In genomic region chr14:21341195-21341594, GRCm38 (mm10) we compare ENCODE assay signal across 25 mouse cellular contexts.
DNase-seq lines count a peak whose midpoint lies in the region; ATAC-seq and TF ChIP-seq lines count a peak whose summit lies in the region.
"Had no signal": no experiment of that assay in that cellular context is flagged by ENCODE, and none has a peak within 500 bp of the region (broad histone marks: within the 10 kb centered on the region; RNA-seq: fewer than 3 reads in every experiment).

No protein-coding gene starts in this region.

- no peaks in the 10 kb centered on the region for H3K27me3 ChIP-seq in forebrain, embryonic 15.5 days
- H3K27me3 ChIP-seq in forebrain, embryonic 10.5 days (ENCODE audit: poor library complexity, severe bottlenecking), result no peaks in the 10 kb centered on the region
- no peaks in the 10 kb centered on the region for H3K27me3 ChIP-seq in forebrain, postnatal 0 days (ENCODE audit: insufficient read depth, low read length)
- H3K27me3 ChIP-seq in forebrain, embryonic 12.5 days, result no peaks in the 10 kb centered on the region
- H3K27me3 ChIP-seq: CH12.LX; embryonic facial prominence, embryonic 13.5 days; embryonic facial prominence, embryonic 15.5 days; Patski had no signal

- no peaks in the 10 kb centered on the region for H3K4me1 ChIP-seq in forebrain, embryonic 15.5 days
- no peaks in the 10 kb centered on the region for H3K4me1 ChIP-seq in forebrain, embryonic 10.5 days
- peaks cover 6% of the 10 kb centered on the region; the same call in 1 of the 2 replicates for H3K4me1 ChIP-seq in forebrain, postnatal 0 days (ENCODE audit: insufficient read depth)
- no peaks in the 10 kb centered on the region for H3K4me1 ChIP-seq in forebrain, embryonic 12.5 days
- H3K4me1 ChIP-seq: embryonic facial prominence, embryonic 15.5 days had no signal

- H3K9ac ChIP-seq in forebrain, embryonic 15.5 days (replicated peaks), result no peak overlapping the region
- H3K9ac ChIP-seq in forebrain, postnatal 0 days, result no peak overlapping the region
- H3K9ac ChIP-seq in forebrain, embryonic 12.5 days, result no peak overlapping the region
- H3K9ac ChIP-seq: embryonic facial prominence, embryonic 13.5 days; embryonic facial prominence, embryonic 15.5 days had no signal

- H3K4me3 ChIP-seq in forebrain, embryonic 15.5 days, result no peak overlapping the region
- H3K4me3 ChIP-seq in forebrain, embryonic 10.5 days, result no peak overlapping the region
- H3K4me3 ChIP-seq in forebrain, postnatal 0 days (ENCODE audit: low read depth, low read length), result no peak overlapping the region
- H3K4me3 ChIP-seq in forebrain, embryonic 12.5 days (replicated peaks), result no peak overlapping the region
- no peak overlapping the region for H3K4me3 ChIP-seq in left cerebral cortex, adult 2 months
- H3K4me3 ChIP-seq: embryonic facial prominence, embryonic 13.5 days; embryonic facial prominence, embryonic 15.5 days; erythroblast, embryonic 14.5 days had no signal

- no peaks in the 10 kb centered on the region for H3K9me3 ChIP-seq in forebrain, embryonic 15.5 days
- H3K9me3 ChIP-seq in forebrain, embryonic 10.5 days, result no peaks in the 10 kb centered on the region
- H3K9me3 ChIP-seq in forebrain, postnatal 0 days (ENCODE audit: low read length), result no peaks in the 10 kb centered on the region
- no peaks in the 10 kb centered on the region for H3K9me3 ChIP-seq in forebrain, embryonic 12.5 days
- H3K9me3 ChIP-seq: embryonic facial prominence, embryonic 13.5 days; embryonic facial prominence, embryonic 15.5 days; G1E had no signal

- DNase-seq in forebrain, embryonic 10.5 days (ENCODE audit: extremely low spot score, low spot score), result no peak
- peak; percentile 31 for DNase-seq in forebrain, postnatal 0 days
- no peak for DNase-seq in left cerebral cortex, adult 2 months (ENCODE audit: extremely low spot score in 1 of 2, low spot score in 2 of 2)
- DNase-seq in left cerebral cortex, adult 9 months (ENCODE audit: low spot score in 2 of 2), result no peak
- DNase-seq: adrenal gland, adult 8-10 months; adrenal gland, postnatal 14 days; adrenal gland, postnatal 36 days; B cell, adult 2 months; cerebellum, adult 11 months; cerebellum, adult 18-20 months; cerebellum, adult 8-10 months; cerebellum, adult 9-11 months; cerebellum, postnatal 14 days; cerebellum, postnatal 36 days; embryo, embryonic 11 days had no signal

- ATAC-seq in forebrain, embryonic 15.5 days (replicated peaks), result no peak
- peak; percentile 64 for ATAC-seq in forebrain, postnatal 0 days
- ATAC-seq in forebrain, embryonic 12.5 days (ENCODE audit: low FRiP score), result no peak
- ATAC-seq: activated CD4-positive, CD25-positive, alpha-beta regulatory T cell, adult 4 months; CD4-positive, CD25-positive, alpha-beta regulatory T cell, adult 4 months; Patski had no signal

- WGBS in forebrain, embryonic 15.5 days, result 79% methylated on average over 1 of the region's 1 CpGs
- WGBS in forebrain, embryonic 10.5 days, result 85% methylated on average over 1 of the region's 1 CpGs
- 63% methylated on average over 1 of the region's 1 CpGs for WGBS in forebrain, postnatal 0 days
- WGBS in forebrain, embryonic 12.5 days, result 89% methylated on average over 1 of the region's 1 CpGs

- no peak overlapping the region for H3K4me2 ChIP-seq in forebrain, embryonic 15.5 days (replicated peaks)
- no peak overlapping the region for H3K4me2 ChIP-seq in forebrain, postnatal 0 days (ENCODE audit: low read depth)
- no peak overlapping the region for H3K4me2 ChIP-seq in forebrain, embryonic 12.5 days
- H3K4me2 ChIP-seq: embryonic facial prominence, embryonic 13.5 days; embryonic facial prominence, embryonic 15.5 days had no signal

- no peak for TF ChIP-seq CTCF in forebrain, postnatal 0 days (IDR thresholded peaks at IDR 0.05; ENCODE audit: low read depth)
- TF ChIP-seq CTCF in left cerebral cortex, adult 2 months (IDR thresholded peaks at IDR 0.05), result no peak

- H3K27ac ChIP-seq in forebrain, embryonic 15.5 days (replicated peaks), result peak overlapping the region; percentile 65
- H3K27ac ChIP-seq in forebrain, embryonic 10.5 days, result no peak overlapping the region
- H3K27ac ChIP-seq in forebrain, postnatal 0 days (ENCODE audit: low read depth, low read length), result peak overlapping the region; percentile 29; the same call in 1 of the 2 replicates
- no peak overlapping the region for H3K27ac ChIP-seq in forebrain, embryonic 12.5 days
- peak overlapping the region; percentile 51; the same call in 1 of the 2 replicates for H3K27ac ChIP-seq in left cerebral cortex, adult 2 months
- H3K27ac ChIP-seq: embryonic facial prominence, embryonic 13.5 days; embryonic facial prominence, embryonic 15.5 days had no signal

- H3K36me3 ChIP-seq in forebrain, embryonic 15.5 days, result no peaks in the 10 kb centered on the region
- H3K36me3 ChIP-seq in forebrain, embryonic 10.5 days (replicated peaks), result no peaks in the 10 kb centered on the region
- no peaks in the 10 kb centered on the region for H3K36me3 ChIP-seq in forebrain, postnatal 0 days (ENCODE audit: insufficient read depth)
- no peaks in the 10 kb centered on the region for H3K36me3 ChIP-seq in forebrain, embryonic 12.5 days (replicated peaks)
- H3K36me3 ChIP-seq: embryonic facial prominence, embryonic 13.5 days; embryonic facial prominence, embryonic 15.5 days had no signal

- intact Hi-C loops in left cerebral cortex, adult 2 months (cut with DNase I), result no loop called here

Comparison
In these comparisons a context has a peak if more than half of its experiments do, and no peak if none do; other contexts are left out.
1. H3K27ac ChIP-seq: peak in forebrain, embryonic 15.5 days (single experiment), forebrain, postnatal 0 days (single experiment) and left cerebral cortex, adult 2 months (single experiment); none in forebrain, embryonic 10.5 days (single experiment) and forebrain, embryonic 12.5 days (single experiment).